Mouse (Mus musculus) liver, embryonic 16.5 days (tissue): ENCODE measurements around the gene Rtf1. TPM values are rescaled to one million over a fixed set of nuclear protein-coding genes. Genes with fewer than 3 reads are reported as not detected.

ENCODE experiments used
- ATAC-seq: fragments of 200-750 bp; cut with Nextera tagmentation; 2 replicates; pipeline ENCODE4 v1.8.0; 2017; ENCODE audit warnings: low read depth, mild to moderate bottlenecking, moderate number of reproducible peaks, moderate library complexity
- H3K27ac ChIP-seq: fragments of 300-500 bp; sonication (generic); 2 replicates; pipeline ENCODE4 v1.5.1; 2014; ENCODE audit warnings: mild to moderate bottlenecking, low read length
- H3K27me3 ChIP-seq: fragments of 300-500 bp; sonication (generic); 2 replicates; pipeline ENCODE4 v1.6.1; 2014; ENCODE audit warnings: low read depth, low read length, mixed read lengths; ENCODE audit not compliant: control insufficient read depth, insufficient read depth
- H3K36me3 ChIP-seq: fragments of 300-500 bp; sonication (generic); 2 replicates; pipeline ENCODE4 v1.6.1; 2014; ENCODE audit warnings: mild to moderate bottlenecking; ENCODE audit not compliant: control insufficient read depth, insufficient read depth
- H3K4me1 ChIP-seq: fragments of 300-500 bp; sonication (generic); 2 replicates; pipeline ENCODE4 v1.6.1; 2014; ENCODE audit warnings: low read depth, low read length, mixed read lengths; ENCODE audit not compliant: control insufficient read depth
- H3K4me2 ChIP-seq: fragments of 300-500 bp; sonication (generic); 2 replicates; pipeline ENCODE4 v1.6.1; 2014; ENCODE audit warnings: low read depth, low read length, mixed read lengths
- H3K4me3 ChIP-seq: fragments of 300-500 bp; sonication (generic); 2 replicates; pipeline ENCODE4 v1.5.1; 2014; ENCODE audit warnings: low read depth, mild to moderate bottlenecking, low read length
- H3K9ac ChIP-seq: fragments of 300-500 bp; sonication (generic); 2 replicates; pipeline ENCODE4 v1.6.1; 2014; ENCODE audit warnings: low read depth, low read length
- H3K9me3 ChIP-seq: fragments of 300-500 bp; sonication (generic); replicated peaks from 2 replicates; pipeline ENCODE4 v1.6.1; 2016; ENCODE audit warnings: low read length; ENCODE audit not compliant: control insufficient read depth
- WGBS: fragments of 180-500 bp; shearing (Covaris S2); extraction: QIAGEN DNeasy Blood & Tissue Kit; methylation state at CpG from one replicate; pipeline ENCODE4 v1.1.7; 2014; ENCODE audit not compliant: insufficient replicate concordance; 5-methylcytosine and 5-hydroxymethylcytosine counted together
- polyA plus RNA-seq: library from polyadenylated mRNA; unstranded; fragments of >200 nt; fragmentation: Nextera tagmentation; extraction: Ambion mirVana; gene quantifications from 2 replicates; pipeline ENCODE4 v1.2.1, GENCODE M21; 2015

Rtf1 gene
- polyA plus RNA-seq, 1 experiment from 2014 or later, result 13.2 TPM

DNA sequence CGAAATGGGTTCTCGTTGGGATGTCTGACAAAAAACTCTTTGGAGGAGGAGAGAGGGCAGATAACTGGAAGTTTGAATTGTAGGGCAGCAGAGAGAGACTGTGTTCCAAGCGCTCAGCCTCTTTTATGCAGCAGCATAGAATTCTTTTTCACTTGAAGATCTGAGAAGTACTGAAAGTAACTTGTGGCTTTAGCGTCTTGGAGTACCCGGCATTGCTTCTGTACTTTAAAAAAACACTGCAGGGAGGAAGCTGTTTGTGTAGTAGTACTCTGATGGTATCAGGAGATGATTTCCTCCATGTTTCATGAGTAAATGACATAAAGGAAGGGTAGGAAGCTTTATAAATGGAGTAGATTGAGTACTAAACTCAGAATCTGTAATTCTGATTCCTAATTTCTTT is 963 bp downstream of the Rtf1 start:
- 2% methylated on average over 5 of the region's 5 CpGs for WGBS
- ATAC-seq, result no peak
- peak overlapping the region; percentile 97 for H3K4me3 ChIP-seq

DNA sequence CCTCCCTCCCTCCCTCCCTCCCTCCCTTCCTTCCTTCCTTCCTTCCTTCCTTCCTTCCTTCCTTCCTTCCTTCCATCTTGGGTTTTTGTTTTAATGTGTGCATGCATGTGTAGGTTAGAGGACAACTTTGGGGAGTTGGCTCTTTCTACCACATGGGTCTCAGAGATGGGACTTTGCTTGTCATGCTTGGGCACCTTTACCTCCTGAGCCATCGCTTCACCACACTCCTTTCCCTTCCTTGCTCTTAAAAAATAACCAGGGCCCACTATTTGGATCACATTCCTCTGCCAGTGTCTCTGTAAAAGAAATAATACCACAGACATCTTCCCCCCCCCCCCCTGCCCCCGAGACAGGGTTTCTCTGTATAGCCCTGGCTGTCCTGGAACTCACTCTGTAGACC is 8.8 kb downstream of the Rtf1 start:
- ATAC-seq, result no peak
- H3K4me2 ChIP-seq, result no peak overlapping the region
- H3K36me3 ChIP-seq, result peaks cover 5% of the 10 kb centered on the region; the same call in 1 of the 2 replicates
- 89% methylated on average over 2 of the region's 2 CpGs for WGBS
- no peaks in the 10 kb centered on the region; the same call in 1 of the 2 replicates for H3K4me1 ChIP-seq
- H3K9me3 ChIP-seq, result no peaks in the 10 kb centered on the region; the same call in 1 of the 2 replicates
- H3K27ac ChIP-seq, result no peak overlapping the region
- no peaks in the 10 kb centered on the region for H3K27me3 ChIP-seq
- no peak overlapping the region for H3K4me3 ChIP-seq
- no peak overlapping the region for H3K9ac ChIP-seq

More for the DNA sequence above, 963 bp downstream of the Rtf1 start:
- Histone ChIP-seq H3K9me3 (no peaks in the 10 kb centered on the region), H3K27ac (peak overlapping the region; percentile 84), H3K36me3 (peaks cover 2% of the 10 kb centered on the region; the same call in 1 of the 2 replicates), H3K4me2 (peak overlapping the region; percentile 67), H3K27me3 (no peaks in the 10 kb centered on the region), H3K9ac (peak overlapping the region; percentile 94), H3K4me1 (peaks cover 4% of the 10 kb centered on the region; the same call in 1 of the 2 replicates)

GRCm38 (mm10) chr2:119692003-119692701 is 17.3 kb downstream of the Rtf1 start:
- Histone ChIP-seq H3K9me3 (no peaks in the 10 kb centered on the region), H3K27me3 (no peaks in the 10 kb centered on the region), H3K27ac (no peak overlapping the region), H3K4me1 (no peaks in the 10 kb centered on the region), H3K9ac (no peak overlapping the region), H3K4me3 (no peak overlapping the region), H3K4me2 (no peak overlapping the region), H3K36me3 (peaks cover 6% of the 10 kb centered on the region; the same call in 1 of the 2 replicates)
- no peak for ATAC-seq
- 80% methylated on average over 9 of the region's 9 CpGs for WGBS

GRCm38 (mm10) chr2:119694826-119695225 is 20.0 kb downstream of the Rtf1 start:
- H3K27me3 ChIP-seq, result no peaks in the 10 kb centered on the region
- no peak overlapping the region for H3K4me3 ChIP-seq
- 77% methylated on average over 2 of the region's 2 CpGs for WGBS
- no peak overlapping the region for H3K4me2 ChIP-seq
- no peaks in the 10 kb centered on the region for H3K9me3 ChIP-seq
- H3K36me3 ChIP-seq, result peaks cover 6% of the 10 kb centered on the region; the same call in 1 of the 2 replicates
- no peaks in the 10 kb centered on the region; the same call in 1 of the 2 replicates for H3K4me1 ChIP-seq
- H3K9ac ChIP-seq, result no peak overlapping the region
- no peak overlapping the region for H3K27ac ChIP-seq
- ATAC-seq, result no peak

DNA sequence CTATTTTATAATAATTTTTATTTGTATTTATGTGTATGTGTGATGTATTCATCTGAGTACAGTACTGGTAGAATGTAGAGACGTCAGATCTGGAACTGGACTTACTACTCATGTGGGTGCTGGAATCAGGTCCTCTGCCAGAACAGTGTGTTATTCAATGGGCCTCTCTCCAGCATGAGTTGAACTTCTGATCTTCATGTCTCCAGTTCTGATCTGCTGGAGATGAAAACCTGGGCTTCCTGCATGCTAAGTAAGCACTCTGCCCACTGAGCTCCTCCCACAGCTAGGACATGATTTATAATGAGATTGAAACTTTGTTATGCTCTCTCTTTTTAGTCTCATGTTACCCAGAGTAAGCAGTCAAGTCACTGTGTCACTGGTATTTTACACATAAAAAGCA is 21.2 kb downstream of the Rtf1 start:
- H3K27ac ChIP-seq, result no peak overlapping the region
- H3K4me1 ChIP-seq, result no peaks in the 10 kb centered on the region; the same call in 1 of the 2 replicates
- 63% methylated on average over 1 of the region's 1 CpGs for WGBS
- ATAC-seq, result no peak
- no peak overlapping the region for H3K4me2 ChIP-seq
- H3K27me3 ChIP-seq, result no peaks in the 10 kb centered on the region
- no peak overlapping the region for H3K9ac ChIP-seq
- peaks cover 6% of the 10 kb centered on the region; the same call in 1 of the 2 replicates for H3K36me3 ChIP-seq
- no peak overlapping the region for H3K4me3 ChIP-seq
- no peaks in the 10 kb centered on the region for H3K9me3 ChIP-seq

DNA sequence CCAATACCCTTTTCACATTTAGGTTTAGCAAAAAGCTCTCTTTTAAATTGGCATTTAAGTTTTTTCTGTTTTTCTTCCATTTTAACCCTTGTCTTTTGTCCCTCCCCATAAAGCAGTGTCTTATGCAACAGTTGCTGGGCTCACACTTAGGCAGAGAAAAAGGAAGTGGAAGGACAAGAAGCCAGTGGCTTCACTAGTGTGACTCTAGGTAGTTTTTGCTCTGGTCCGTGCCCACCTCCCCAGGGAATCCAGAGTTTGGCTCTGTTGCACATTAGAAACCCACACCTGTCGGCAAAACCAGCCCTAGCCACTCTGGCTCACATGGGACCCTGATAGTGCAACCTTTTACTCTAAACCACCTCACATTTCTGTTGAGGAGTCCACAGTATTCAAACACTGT is 23.6 kb downstream of the Rtf1 start:
- H3K9ac ChIP-seq, result no peak overlapping the region
- H3K27me3 ChIP-seq, result no peaks in the 10 kb centered on the region
- peaks cover 3% of the 10 kb centered on the region; the same call in 1 of the 2 replicates for H3K36me3 ChIP-seq
- H3K9me3 ChIP-seq, result no peaks in the 10 kb centered on the region
- H3K4me1 ChIP-seq, result no peaks in the 10 kb centered on the region; the same call in 1 of the 2 replicates
- no peak overlapping the region for H3K4me2 ChIP-seq
- H3K4me3 ChIP-seq, result no peak overlapping the region
- 51% methylated on average over 2 of the region's 2 CpGs for WGBS
- no peak for ATAC-seq
- no peak overlapping the region for H3K27ac ChIP-seq

- ATAC-seq, result no peak
- no peak overlapping the region for H3K4me3 ChIP-seq
- H3K36me3 ChIP-seq, result no peaks in the 10 kb centered on the region
- H3K27me3 ChIP-seq, result no peaks in the 10 kb centered on the region
- H3K9me3 ChIP-seq, result no peaks in the 10 kb centered on the region
- H3K4me1 ChIP-seq, result no peaks in the 10 kb centered on the region; the same call in 1 of the 2 replicates
- no peak overlapping the region for H3K9ac ChIP-seq
- 86% methylated on average over 3 of the region's 3 CpGs for WGBS
- no peak overlapping the region for H3K4me2 ChIP-seq
- H3K27ac ChIP-seq, result no peak overlapping the region
These were observed 25.1 kb downstream of the Rtf1 start for GRCm38 (mm10) chr2:119699962-119700361.

- H3K9ac ChIP-seq, result no peak overlapping the region
- no peak for ATAC-seq
- no peak overlapping the region for H3K27ac ChIP-seq
- H3K4me3 ChIP-seq, result no peak overlapping the region
- no peak overlapping the region for H3K4me2 ChIP-seq
- H3K4me1 ChIP-seq, result no peaks in the 10 kb centered on the region; the same call in 1 of the 2 replicates
- 88% methylated on average over 2 of the region's 2 CpGs for WGBS
- 0 out of 2 replicates have a peak, but pooled peaks cover 3% of the 10 kb centered on the region for H3K36me3 ChIP-seq
- no peaks in the 10 kb centered on the region for H3K27me3 ChIP-seq
- H3K9me3 ChIP-seq, result no peaks in the 10 kb centered on the region
These were observed 28.3 kb downstream of the Rtf1 start for GRCm38 (mm10) chr2:119703171-119703570.

GRCm38 (mm10) chr2:119707676-119708075 is 32.8 kb downstream of the Rtf1 start:
- Histone ChIP-seq H3K4me3 (no peak overlapping the region), H3K27me3 (no peaks in the 10 kb centered on the region), H3K4me1 (no peaks in the 10 kb centered on the region), H3K9me3 (no peaks in the 10 kb centered on the region), H3K4me2 (no peak overlapping the region), H3K36me3 (peaks cover 8% of the 10 kb centered on the region; the same call in 1 of the 2 replicates), H3K9ac (no peak overlapping the region), H3K27ac (no peak overlapping the region)
- 85% methylated on average over 3 of the region's 3 CpGs for WGBS
- no peak for ATAC-seq
